Mouse (Mus musculus) ES-E14 (cell line): ENCODE data around the gene Sigirr. TPM values are rescaled to one million over a fixed set of nuclear protein-coding genes. Genes with fewer than 3 reads are reported as not detected.
A peak's percentile ranks its signal among the peaks of the same experiment; 100 is the strongest.

ENCODE experiments used
- DNase-seq: peaks from one replicate; pipeline ENCODE4 v3.0.0-alpha.2; 2013; ENCODE audit warnings: low read depth, low spot score
- H3K27ac ChIP-seq: 2 replicates; pipeline ENCODE4 v1.5.1; 2012; ENCODE audit warnings: low read depth, mild to moderate bottlenecking, low read length, moderate library complexity, mixed read lengths; ENCODE audit not compliant: poor library complexity, insufficient read depth, severe bottlenecking
- H3K36me3 ChIP-seq: 2 replicates; pipeline ENCODE4 v1.6.1; 2012; ENCODE audit warnings: mild to moderate bottlenecking, low read length, moderate library complexity, mixed read lengths; ENCODE audit not compliant: control insufficient read depth, poor library complexity, insufficient read depth, severe bottlenecking
- H3K4me1 ChIP-seq, 2 experiments: fragments of 150-350 bp in 1 of 2; sonication (generic) in 1 of 2; 2 replicates each; pipeline ENCODE4 v1.6.1; 2012; ENCODE audit warnings: low read length in 2 of 2, mild to moderate bottlenecking in 1 of 2, mixed read lengths in 1 of 2; ENCODE audit not compliant: control insufficient read depth in 2 of 2, insufficient read depth in 2 of 2, poor library complexity in 1 of 2
- H3K4me3 ChIP-seq, 2 experiments: fragments of 150-350 bp in 1 of 2; sonication (generic) in 1 of 2; 2 replicates each; pipeline ENCODE4 v1.5.1; 2012; ENCODE audit warnings: low read length in 2 of 2, low read depth in 1 of 2, mild to moderate bottlenecking in 1 of 2, mixed read lengths in 1 of 2; ENCODE audit not compliant: insufficient read depth in 1 of 2, poor library complexity in 1 of 2, severe bottlenecking in 1 of 2
- H3K9ac ChIP-seq: 2 replicates; pipeline ENCODE4 v1.6.1; 2012; ENCODE audit warnings: low read depth, mild to moderate bottlenecking, low read length, mixed read lengths; ENCODE audit not compliant: poor library complexity, insufficient read depth, severe bottlenecking
- H3K9me3 ChIP-seq: fragments of 150-350 bp; sonication (generic); 2 replicates; pipeline ENCODE4 v1.6.1; 2012; ENCODE audit warnings: low read depth, mild to moderate bottlenecking, low read length; ENCODE audit not compliant: control insufficient read depth, insufficient read depth
- CHD2 ChIP-seq: IDR thresholded peaks from 2 replicates; pipeline ENCODE4 v1.6.1; 2014; ENCODE audit warnings: mild to moderate bottlenecking, low read depth, low read length, inconsistent platforms
- HCFC1 ChIP-seq: IDR thresholded peaks from 2 replicates; pipeline ENCODE4 v1.6.1; 2012; ENCODE audit warnings: low read length, inconsistent platforms, borderline replicate concordance; ENCODE audit not compliant: insufficient read depth
- MAFK ChIP-seq: IDR thresholded peaks from 2 replicates; pipeline ENCODE4 v1.6.1; 2014; ENCODE audit warnings: mild to moderate bottlenecking, low read depth, low read length, inconsistent platforms; ENCODE audit not compliant: insufficient read depth
- ZC3H11A ChIP-seq: IDR thresholded peaks from 2 replicates; pipeline ENCODE4 v1.6.1; 2012; ENCODE audit warnings: low read depth, mild to moderate bottlenecking, inconsistent platforms, low read length, borderline replicate concordance
- ZNF384 ChIP-seq: IDR thresholded peaks from 2 replicates; pipeline ENCODE4 v1.6.1; 2012; ENCODE audit warnings: low read depth, low read length, inconsistent platforms
- in situ Hi-C, 2 experiments: fragments of 600-800 bp; cut with MboI; formaldehyde crosslinking; loops; one replicate each; pipeline ENCODE4 v1.15.1; 2025; ENCODE audit warnings: low sequenced_read_pairs in 2 of 2, inconsistent platforms in 1 of 2; ENCODE audit not compliant: unreplicated experiment in 2 of 2
- total RNA-seq: library from RNA; depleted of rRNA; stranded (reverse); fragments of 300-350 nt; gene quantifications from 2 replicates; pipeline ENCODE4 v1.2.3, GENCODE M21; 2012

Sigirr gene
- total RNA-seq, 1 experiment = 18.2 TPM

DNA sequence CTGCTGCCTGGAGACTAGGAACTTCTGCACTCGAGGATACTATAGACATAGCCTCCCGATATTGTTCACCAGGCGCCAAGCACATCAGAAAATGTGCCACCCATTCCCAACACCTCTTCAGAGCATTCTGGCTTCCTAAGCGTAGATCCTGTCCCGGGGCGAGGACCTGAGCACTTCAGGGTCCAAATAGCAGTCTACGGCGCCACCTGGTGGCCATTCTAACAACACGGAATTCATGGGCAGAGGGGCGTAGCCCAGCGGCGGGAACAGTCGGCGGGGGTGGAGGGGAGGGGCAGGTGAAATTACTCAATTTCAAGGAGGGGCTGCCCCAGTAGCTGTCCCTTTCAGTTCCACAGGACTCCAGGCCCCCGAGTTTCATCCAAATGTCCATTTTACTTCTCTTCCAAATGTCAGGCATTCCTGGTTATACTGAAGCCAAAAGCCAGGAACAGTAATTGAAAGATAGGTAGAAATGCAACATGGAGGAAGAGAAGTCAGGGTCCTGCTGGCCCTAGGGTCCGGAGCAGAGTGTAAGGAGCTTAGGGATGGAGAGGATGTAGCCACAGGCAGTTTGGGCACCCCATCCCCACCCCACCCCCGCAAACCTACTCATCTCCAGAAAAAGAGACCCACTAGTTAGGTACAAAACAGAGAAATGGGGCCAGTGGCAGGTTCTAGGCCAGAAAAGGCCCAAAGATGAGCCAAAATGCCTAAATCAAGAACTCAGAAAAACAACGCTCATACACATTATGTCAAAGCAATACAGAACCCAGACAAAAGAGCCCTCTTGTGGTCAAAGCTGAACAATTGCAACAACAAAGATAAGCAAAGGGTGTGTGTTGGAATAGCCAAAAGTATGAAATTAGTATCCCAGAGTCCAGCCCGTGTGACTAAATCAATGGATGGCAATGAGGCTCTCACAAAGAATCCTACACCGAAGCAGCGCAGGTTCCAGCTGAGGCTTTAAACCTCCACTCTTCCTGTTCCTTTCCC lies 51.9 kb downstream of the Sigirr start:
- in situ Hi-C loops = loop anchor here in 1 of 2 experiments (10.0 kb wide), 1 partner anchor 94 kb away; the partner anchor contains the start of genes Gm45717, Ifitm2 and Ifitm5
- Histone ChIP-seq H3K27ac (peak overlapping the region; percentile 98), H3K36me3 (no peaks in the 10 kb centered on the region), H3K4me3 (peak overlapping the region; percentile 61 to 71), H3K9ac (peak overlapping the region; percentile 84), H3K9me3 (no peaks in the 10 kb centered on the region), H3K4me1 (peaks cover 7 to 22% of the 10 kb centered on the region in 2 experiments)
- TF ChIP-seq ZC3H11A (peak; percentile 98), ZNF384 (no peak), HCFC1 (no peak; the same call in 1 of the 2 replicates), CHD2 (no peak), MAFK (no peak)
- peak; percentile 98 for DNase-seq

GRCm38 (mm10) chr7:141047581-141048225 lies 52.7 kb downstream of the Sigirr start:
- in situ Hi-C loops = loop anchor here in 1 of 2 experiments (10.0 kb wide), 1 partner anchor 93 kb away; the partner anchor contains the start of genes Gm45717, Ifitm2 and Ifitm5
- no peak for TF ChIP-seq HCFC1
- TF ChIP-seq CHD2 = no peak
- TF ChIP-seq ZC3H11A = no peak
- no peak for TF ChIP-seq ZNF384
- no peak for TF ChIP-seq MAFK
- DNase-seq = no peak
- peaks cover 7 to 27% of the 10 kb centered on the region in 2 experiments for H3K4me1 ChIP-seq
- H3K36me3 ChIP-seq = no peaks in the 10 kb centered on the region
- H3K27ac ChIP-seq = peak overlapping the region; percentile 98
- H3K4me3 ChIP-seq = peak overlapping the region; percentile 61 to 71
- no peaks in the 10 kb centered on the region for H3K9me3 ChIP-seq
- peak overlapping the region; percentile 84 for H3K9ac ChIP-seq

- H3K9ac ChIP-seq = peak overlapping the region; percentile 49; the same call in 1 of the 2 replicates
- H3K4me1 ChIP-seq = peaks cover 7 to 29% of the 10 kb centered on the region in 2 experiments
- TF ChIP-seq ZC3H11A (no peak), MAFK (no peak), CHD2 (no peak), ZNF384 (no peak), HCFC1 (no peak)
- no peaks in the 10 kb centered on the region for H3K9me3 ChIP-seq
- in situ Hi-C loops = loop anchor here in 1 of 2 experiments (10.0 kb wide), 1 partner anchor 92 kb away; the partner anchor contains the start of genes Gm45717, Ifitm2 and Ifitm5
- H3K4me3 ChIP-seq = peak overlapping the region; percentile 13 to 25; a peak in 2 of 4 replicates
- DNase-seq = no peak
- H3K27ac ChIP-seq = peak overlapping the region; percentile 88
- no peaks in the 10 kb centered on the region for H3K36me3 ChIP-seq
These were observed 53.3 kb downstream of the Sigirr start for GRCm38 (mm10) chr7:141046931-141047580.

DNA sequence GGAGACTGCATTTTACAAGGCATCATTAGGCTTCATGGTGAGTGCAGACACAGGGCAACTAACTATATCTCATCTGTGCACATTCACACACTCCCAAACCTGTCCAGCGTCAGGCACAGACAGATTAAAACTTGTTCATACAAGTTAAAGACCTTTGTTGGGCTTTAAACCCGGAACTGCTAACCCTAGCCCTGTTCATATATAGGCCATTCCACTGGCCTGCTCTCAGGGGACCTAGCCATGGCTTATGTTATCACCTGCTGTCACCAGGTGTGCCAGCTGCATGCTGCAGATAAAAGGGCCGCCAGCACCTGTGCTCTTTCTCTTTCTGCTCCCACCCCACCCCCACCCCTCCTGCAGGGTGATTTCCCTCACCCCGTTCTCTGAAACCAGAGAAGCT lies 57.8 kb downstream of the Sigirr start:
- no peak overlapping the region for H3K4me3 ChIP-seq
- TF ChIP-seq MAFK = no peak
- no peak for TF ChIP-seq ZC3H11A
- TF ChIP-seq ZNF384 = no peak
- TF ChIP-seq CHD2 = no peak
- no peak for TF ChIP-seq HCFC1
- in situ Hi-C loops = loop anchor here in 1 of 2 experiments (10.0 kb wide), 1 partner anchor 88 kb away; the partner anchor contains the start of genes Gm45717, Ifitm2 and Ifitm5
- no peak for DNase-seq
- H3K27ac ChIP-seq = no peak overlapping the region
- peaks cover 5 to 30% of the 10 kb centered on the region in 2 experiments; a peak in 3 of 4 replicates for H3K4me1 ChIP-seq
- no peaks in the 10 kb centered on the region for H3K36me3 ChIP-seq
- H3K9me3 ChIP-seq = no peaks in the 10 kb centered on the region
- no peak overlapping the region for H3K9ac ChIP-seq
